Mouse (Mus musculus) monocyte, adult 59 days (primary cell): ENCODE data around the gene Ghr. TPM values are rescaled to one million over a fixed set of nuclear protein-coding genes. Genes with fewer than 3 reads are reported as not detected.

ENCODE experiments used
- total RNA-seq, 2 experiments: library from RNA; stranded (reverse); gene quantifications; one replicate each; pipeline ENCODE4 v1.2.4; 2023

Gene Ghr
- under 1 TPM in 1 of 2 experiments, not detected in 1; 0.47 TPM for total RNA-seq

DNA sequence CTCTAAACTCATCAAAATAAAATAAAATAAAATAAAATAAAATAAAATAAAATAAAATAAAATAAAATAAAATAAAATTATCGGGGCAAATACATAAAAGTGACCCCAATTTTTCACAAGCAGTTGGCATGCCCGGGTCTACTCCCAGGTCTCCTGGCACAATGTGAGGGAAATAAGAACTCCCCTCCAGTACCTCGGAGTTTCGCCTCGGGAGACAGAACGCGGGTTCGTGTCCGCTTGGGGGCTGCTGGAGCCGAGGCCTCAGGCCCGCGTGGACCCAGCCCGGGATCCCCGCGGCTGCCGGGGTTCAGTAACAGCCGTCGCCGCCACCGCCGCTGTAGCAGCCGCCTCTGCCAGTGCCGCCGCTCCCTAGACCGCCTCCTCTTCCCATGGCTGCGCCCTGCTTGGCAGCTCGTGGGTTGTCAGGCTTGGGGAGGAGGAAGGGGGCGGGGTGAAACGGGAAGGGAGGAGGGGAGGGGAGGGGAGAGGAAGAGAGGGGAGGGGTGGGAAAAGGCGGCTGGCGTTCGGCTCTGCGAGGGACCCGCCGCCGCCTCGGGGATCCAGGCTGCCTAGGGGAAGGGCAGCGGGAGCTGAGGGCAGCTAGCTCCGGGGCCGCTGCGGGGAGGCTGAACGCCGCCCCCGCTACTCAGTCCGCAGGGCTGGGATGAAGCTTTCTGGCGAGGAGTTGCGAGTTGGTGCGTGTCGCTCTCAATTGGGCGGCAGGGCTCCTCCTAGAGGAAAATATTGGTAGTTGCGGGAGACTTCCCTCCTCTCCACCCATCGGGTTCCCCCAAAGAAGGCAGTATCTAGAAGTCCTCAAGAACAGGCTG lies at the start of gene Ghr:
Ghr (minus strand) TSS at position 686 of the 830 bp plus-strand sequence.

DNA sequence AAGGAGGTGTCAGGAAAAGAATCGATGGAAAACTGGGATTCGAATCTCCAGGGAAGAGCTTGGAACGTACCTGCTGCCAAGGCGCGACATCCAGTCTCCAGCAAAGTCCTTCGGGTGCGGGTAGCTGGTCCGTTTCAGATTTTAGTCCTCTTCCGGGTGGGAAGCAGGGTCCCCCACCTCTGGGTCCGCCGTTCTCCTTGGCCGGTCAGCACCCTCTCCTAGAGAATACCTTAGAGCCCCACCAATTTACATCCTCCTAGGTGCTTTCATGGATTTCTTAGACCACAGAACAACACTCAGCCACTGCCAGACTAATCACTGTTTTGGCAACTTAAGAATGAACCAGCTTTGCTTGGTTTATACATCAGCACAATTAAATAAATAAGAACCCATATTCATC lies 279.9 kb downstream of the Ghr start, which contains the start of gene Ccdc152:
Ccdc152 (minus strand) TSS at position 101 of the 400 bp plus-strand sequence.

DNA sequence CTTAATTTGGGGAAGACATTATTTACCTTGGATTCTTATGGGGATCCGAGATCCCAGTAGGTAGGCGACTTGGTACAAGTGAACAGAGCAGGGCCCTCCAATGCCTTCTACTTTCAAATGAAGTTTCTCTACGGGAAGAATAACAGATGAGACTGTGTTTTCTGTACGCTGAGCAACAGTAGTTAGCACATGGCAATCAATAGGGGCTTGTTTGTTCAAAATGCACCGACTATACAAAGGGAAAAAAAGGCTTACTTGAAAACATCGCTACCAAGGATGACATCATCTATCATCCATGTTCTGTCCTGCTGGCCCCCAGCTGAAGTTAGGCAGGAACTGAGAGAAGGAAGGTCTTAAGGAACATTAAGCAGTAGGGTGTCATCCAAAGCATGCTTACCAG lies 315.0 kb downstream of the Ghr start, which contains the start of gene Selenop:
Selenop (plus strand) TSS at position 301 of the 400 bp plus-strand sequence.

